Mouse (Mus musculus) cortical plate, adult 2 months (tissue): ENCODE data around the gene Zfp992. TPM values are rescaled to one million over a fixed set of nuclear protein-coding genes. Genes with fewer than 3 reads are reported as not detected.
"Not testable (repeated sequence)": the region's sequence is repeated elsewhere in the genome, so short reads cannot be mapped to it uniquely, and the experiment has no call there.

Experiments used
- H3K27ac ChIP-seq: fragments of 200-500 bp; 2 replicates; pipeline ENCODE4 v1.5.1; 2012; ENCODE audit warnings: low read length, control low read depth, inconsistent platforms; ENCODE audit not compliant: insufficient read depth
- H3K4me1 ChIP-seq: fragments of 200-500 bp; 2 replicates; pipeline ENCODE4 v1.6.1; 2011; ENCODE audit warnings: low read length; ENCODE audit not compliant: control insufficient read depth, insufficient read depth
- H3K4me3 ChIP-seq: fragments of 200-500 bp; 2 replicates; pipeline ENCODE4 v1.5.1; 2011; ENCODE audit warnings: mild to moderate bottlenecking, low read length, control low read depth; ENCODE audit not compliant: insufficient read depth
- CTCF ChIP-seq: fragments of 200-500 bp; IDR thresholded peaks from 2 replicates; pipeline ENCODE4 v1.5.1; 2011; ENCODE audit warnings: mild to moderate bottlenecking, control low read depth, low read length; ENCODE audit not compliant: insufficient read depth; ENCODE audit errors: extremely low read depth
- POLR2A ChIP-seq: fragments of 200-500 bp; IDR thresholded peaks from 2 replicates; pipeline ENCODE4 v1.6.1; 2011; ENCODE audit warnings: mild to moderate bottlenecking, low read length, control low read depth; ENCODE audit not compliant: insufficient read depth; ENCODE audit errors: extremely low read depth
- polyA plus RNA-seq: library from polyadenylated mRNA; depleted of rRNA; stranded (reverse); fragments of >200 nt; gene quantifications from 2 replicates; pipeline ENCODE4 v1.2.3, GENCODE M21; 2012; rRNA removed

Zfp992 gene
- polyA plus RNA-seq, 1 experiment, result 0.52 TPM

GRCm38 (mm10) chr4:146516474-146516873, 67.7 kb downstream of the Zfp992 start:
- H3K4me3 ChIP-seq, result no peak overlapping the region
- TF ChIP-seq CTCF (no peak), POLR2A (no peak)
- no peak overlapping the region for H3K27ac ChIP-seq
- no peaks in the 10 kb centered on the region for H3K4me1 ChIP-seq

DNA sequence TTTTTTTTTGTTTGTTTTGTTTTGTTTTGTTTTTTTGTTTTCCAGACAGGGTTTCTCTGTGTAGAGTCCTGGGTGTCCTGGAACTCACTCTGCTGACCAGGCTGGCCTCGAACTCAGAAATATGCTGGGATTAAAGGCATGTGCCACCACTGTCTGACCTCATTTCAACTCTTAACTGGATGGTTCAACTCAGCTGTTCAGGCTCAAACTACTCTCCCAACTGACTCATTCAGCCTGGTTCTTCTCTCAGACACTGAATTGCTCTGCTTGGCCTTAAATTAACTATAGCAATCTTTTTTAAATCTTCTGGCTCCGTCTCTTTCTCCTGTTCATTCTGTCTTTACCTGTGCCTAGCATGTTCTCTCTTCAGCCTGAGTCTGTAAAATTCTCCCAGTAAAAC, 68.3 kb downstream of the Zfp992 start:
- not testable (repeated sequence) for H3K4me1 ChIP-seq, H3K27ac ChIP-seq, H3K4me3 ChIP-seq

Other genes with a start within 250 kb of the Zfp992 start
- 0.11 and 0.46 TPM in 2 replicates for gene Zfp981, start 53.0 kb downstream of the Zfp992 start, polyA plus RNA-seq
- 0.32 and 3.4 TPM in 2 replicates for gene Zfp993, start 161.9 kb downstream of the Zfp992 start, polyA plus RNA-seq